Comparison of ENCODE assay signal across 17 mouse cellular contexts in the genomic region with DNA sequence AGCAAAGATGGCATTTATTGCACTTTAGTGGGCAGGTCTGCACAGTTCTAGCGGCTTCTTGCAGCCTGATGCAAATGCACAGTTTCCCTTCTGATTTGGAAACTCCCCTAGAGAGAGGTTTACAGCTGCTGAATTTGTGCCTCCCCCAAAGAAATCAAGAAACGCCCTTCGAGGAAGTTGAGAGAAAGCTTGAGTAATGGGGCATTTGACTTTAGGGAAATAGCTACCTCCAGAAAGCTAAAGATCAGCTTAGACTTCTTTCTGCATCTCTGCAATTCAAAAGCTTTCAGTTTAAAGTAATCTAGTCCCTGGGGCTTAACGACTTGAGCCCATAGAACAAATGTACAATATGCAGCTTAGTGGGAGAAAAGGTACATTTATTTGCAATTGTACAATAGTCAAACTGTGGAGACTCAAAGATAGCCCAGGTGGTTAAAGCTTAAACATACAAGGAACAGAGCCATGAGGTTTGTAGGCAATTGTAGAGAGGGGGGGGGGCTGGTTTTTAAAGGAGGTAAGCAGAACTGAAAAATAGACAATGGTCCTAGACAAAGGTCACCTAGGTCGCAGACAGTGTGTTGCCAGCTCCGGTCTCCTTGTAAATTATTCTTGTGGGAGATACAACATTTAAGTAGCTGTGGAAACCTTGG. TPM values are rescaled to one million over a fixed set of nuclear protein-coding genes. Genes with fewer than 3 reads are reported as not detected.
DNase-seq lines count a peak whose midpoint lies in the region; ATAC-seq and TF ChIP-seq lines count a peak whose summit lies in the region.
"Had no signal": no experiment of that assay in that cellular context is flagged by ENCODE, and none has a peak within 500 bp of the region (broad histone marks: within the 10 kb centered on the region; RNA-seq: fewer than 3 reads in every experiment).

No protein-coding gene starts in this region.

- peak; percentile 91 for DNase-seq in heart, adult 11 months
- no peak for DNase-seq in heart, adult 8-10 months (ENCODE audit: low spot score)
- peak; percentile 73 for DNase-seq in R1 (ENCODE audit: low read depth, low spot score)
- peak; percentile 43 to 56 for DNase-seq in spleen, adult 2 months (ENCODE audit: low read depth in 1 of 2, low spot score in 2 of 2)
- no peak for DNase-seq in cerebellum, adult 2 months
- no peak for DNase-seq in thymus, postnatal 36 days
- DNase-seq: cerebellum, postnatal 14 days; right cerebral cortex, postnatal 14 days had no signal

- no peaks in the 10 kb centered on the region for H3K9me3 ChIP-seq in forebrain, embryonic 15.5 days
- H3K9me3 ChIP-seq: embryonic facial prominence, embryonic 12.5 days; forebrain, embryonic 10.5 days; hindbrain, embryonic 15.5 days; limb, embryonic 10.5 days; stomach, embryonic 15.5 days had no signal

- H3K27ac ChIP-seq in spleen, adult 2 months (ENCODE audit: insufficient read depth, low read length): peak overlapping the region; percentile 31; the same call in 1 of the 2 replicates
- H3K27ac ChIP-seq in cerebellum, adult 2 months (ENCODE audit: insufficient read depth, low read length): no peak overlapping the region
- no peak overlapping the region for H3K27ac ChIP-seq in forebrain, embryonic 15.5 days (replicated peaks)
- H3K27ac ChIP-seq: embryonic facial prominence, embryonic 12.5 days; forebrain, embryonic 10.5 days; heart, adult 2 months; hindbrain, embryonic 15.5 days; kidney, postnatal 0 days; limb, embryonic 10.5 days; stomach, embryonic 15.5 days had no signal

- no peak overlapping the region for H3K4me3 ChIP-seq in spleen, adult 2 months (ENCODE audit: extremely low read depth, insufficient read depth, insufficient read length)
- H3K4me3 ChIP-seq in cerebellum, adult 2 months (replicated peaks; ENCODE audit: insufficient read depth, low read depth, low read length): no peak overlapping the region
- H3K4me3 ChIP-seq in forebrain, embryonic 15.5 days: no peak overlapping the region
- H3K4me3 ChIP-seq: embryonic facial prominence, embryonic 12.5 days; forebrain, embryonic 10.5 days; heart, adult 2 months; hindbrain, embryonic 15.5 days; limb, embryonic 10.5 days; stomach, embryonic 15.5 days had no signal

- no peak for TF ChIP-seq CTCF in spleen, adult 2 months (IDR thresholded peaks at IDR 0.05; ENCODE audit: extremely low read depth, insufficient read depth, insufficient read length, insufficient replicate concordance)
- no peak for TF ChIP-seq CTCF in cerebellum, adult 2 months (IDR thresholded peaks at IDR 0.05; ENCODE audit: borderline replicate concordance, insufficient read depth, low read depth, low read length)

- peaks cover 8% of the 10 kb centered on the region; the same call in 1 of the 2 replicates for H3K4me1 ChIP-seq in spleen, adult 2 months (ENCODE audit: control insufficient read depth, insufficient read depth, insufficient read length)
- no peaks in the 10 kb centered on the region for H3K4me1 ChIP-seq in cerebellum, adult 2 months (ENCODE audit: control insufficient read depth, insufficient read depth, low read length)
- no peaks in the 10 kb centered on the region for H3K4me1 ChIP-seq in forebrain, embryonic 15.5 days
- H3K4me1 ChIP-seq: embryonic facial prominence, embryonic 12.5 days; hindbrain, embryonic 15.5 days; limb, embryonic 10.5 days; stomach, embryonic 15.5 days had no signal

- no peaks in the 10 kb centered on the region for H3K27me3 ChIP-seq in spleen, adult 2 months (ENCODE audit: control insufficient read depth, insufficient read depth, low read length)
- no peaks in the 10 kb centered on the region for H3K27me3 ChIP-seq in cerebellum, adult 2 months (ENCODE audit: control insufficient read depth, insufficient read depth, low read length)
- H3K27me3 ChIP-seq in forebrain, embryonic 15.5 days: 0 out of 2 replicates have a peak, but pooled peaks cover 4% of the 10 kb centered on the region
- H3K27me3 ChIP-seq: embryonic facial prominence, embryonic 12.5 days; hindbrain, embryonic 15.5 days; stomach, embryonic 15.5 days had no signal

- no peaks in the 10 kb centered on the region for H3K36me3 ChIP-seq in spleen, adult 2 months (ENCODE audit: control insufficient read depth, insufficient read depth, low read length)
- H3K36me3 ChIP-seq in forebrain, embryonic 15.5 days: no peaks in the 10 kb centered on the region
- H3K36me3 ChIP-seq: embryonic facial prominence, embryonic 12.5 days; forebrain, embryonic 10.5 days; hindbrain, embryonic 15.5 days; limb, embryonic 10.5 days; stomach, embryonic 15.5 days had no signal

- peak; percentile 82 for ATAC-seq in inflammation-experienced regulatory T-cells, adult 6 months
- ATAC-seq in forebrain, embryonic 15.5 days (replicated peaks): no peak

- no peak overlapping the region for H3K9ac ChIP-seq in forebrain, embryonic 15.5 days (replicated peaks)
- H3K9ac ChIP-seq: embryonic facial prominence, embryonic 12.5 days; hindbrain, embryonic 15.5 days; stomach, embryonic 15.5 days had no signal

- 36% methylated on average over 6 of the region's 6 CpGs for WGBS in spleen, adult 2 months
- 73% methylated on average over 6 of the region's 6 CpGs for WGBS in cerebellum, adult 2 months
- WGBS in forebrain, embryonic 15.5 days: 47% methylated on average over 6 of the region's 6 CpGs

- TF ChIP-seq POLR2A in spleen, adult 2 months (IDR thresholded peaks at IDR 0.05; ENCODE audit: low read depth, low read length): no peak
- TF ChIP-seq POLR2A in cerebellum, adult 2 months (IDR thresholded peaks at IDR 0.05; ENCODE audit: borderline replicate concordance, insufficient read depth, low read length): no peak

- H3K4me2 ChIP-seq in forebrain, embryonic 15.5 days (replicated peaks): no peak overlapping the region
- H3K4me2 ChIP-seq: embryonic facial prominence, embryonic 12.5 days; hindbrain, embryonic 15.5 days; stomach, embryonic 15.5 days had no signal

RNA-seq across cellular contexts. Expression of a gene that starts 21.8 kb away (rescaled TPM):
- total RNA-seq in heart, adult 8-10 months (2022): 10 to 100 TPM; 31.5 to 46.7 (median 40.2) TPM
- 100 to 1,000 TPM; 125 to 133 (median 128) TPM for polyA plus RNA-seq in inflammation-experienced regulatory T-cells, adult 6 months (2017; shearing (Covaris generic))
- polyA plus RNA-seq in spleen, adult 2 months (2012; rRNA removed): 29.5 and 30.8 TPM in 2 replicates
- polyA plus RNA-seq in cerebellum, adult 2 months (2012; rRNA removed): 27.3 and 31.5 TPM in 2 replicates
- polyA plus RNA-seq in forebrain, embryonic 15.5 days (2015; fragmentation: Nextera tagmentation; extraction: Ambion mirVana): 111 TPM in 2 replicates

Comparison
In these comparisons a context has a peak if more than half of its experiments do, and no peak if none do; other contexts are left out.
1. DNase-seq: peak in heart, adult 11 months (single experiment), R1 (single experiment) and spleen, adult 2 months (2 of 2); none in heart, adult 8-10 months (single experiment), cerebellum, adult 2 months (0 of 2) and thymus, postnatal 36 days (0 of 2).